Mouse (Mus musculus) brain, embryonic 14.5 days (tissue): ENCODE measurements around the gene Fkbp4.

Source experiments
- CTCF ChIP-seq: fragments of 200-500 bp; IDR thresholded peaks from 2 replicates; pipeline ENCODE4 v1.5.1; 2012; ENCODE audit warnings: inconsistent platforms, mild to moderate bottlenecking, moderate library complexity, borderline replicate concordance; ENCODE audit not compliant: insufficient read depth, insufficient read length; ENCODE audit errors: extremely low read depth
- POLR2A ChIP-seq: fragments of 200-500 bp; IDR thresholded peaks from 2 replicates; pipeline ENCODE4 v1.6.1; 2012; ENCODE audit warnings: mild to moderate bottlenecking, inconsistent platforms, borderline replicate concordance; ENCODE audit not compliant: poor library complexity, insufficient read depth, insufficient read length, severe bottlenecking; ENCODE audit errors: extremely low read depth

DNA sequence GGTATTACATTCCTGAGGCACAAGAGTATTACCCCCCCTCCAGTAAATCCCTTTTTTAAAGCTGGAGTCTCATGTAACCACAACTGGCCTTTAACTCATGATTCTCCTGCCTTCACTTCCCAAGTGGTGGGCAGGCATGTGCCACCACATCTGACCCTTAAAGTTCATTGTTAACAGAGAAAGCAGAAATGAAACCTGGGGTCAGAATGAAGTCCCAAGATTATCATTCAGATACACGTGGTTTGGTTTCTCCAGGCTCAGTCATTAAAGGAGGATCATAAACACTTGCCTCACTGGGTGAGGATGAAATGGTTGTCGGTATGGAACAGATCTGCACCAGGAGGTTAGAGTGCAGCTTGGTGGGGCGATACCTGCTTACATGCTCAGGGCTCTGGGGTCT lies 57.2 kb downstream of the Fkbp4 start:
- TF ChIP-seq POLR2A (no peak), CTCF (no peak)
